Mouse (Mus musculus) small intestine, adult 2 months (tissue): Measurements from ENCODE around the gene Knstrn.

Experiments used
- CTCF ChIP-seq: fragments of 200-500 bp; IDR thresholded peaks from 2 replicates; pipeline ENCODE4 v1.5.1; 2012; ENCODE audit warnings: low read depth, mild to moderate bottlenecking, control low read depth, inconsistent platforms, low read length, moderate library complexity, mixed read lengths; ENCODE audit not compliant: insufficient replicate concordance, insufficient read length; ENCODE audit errors: extremely low read depth
- POLR2A ChIP-seq: fragments of 200-500 bp; IDR thresholded peaks from 2 replicates; pipeline ENCODE4 v1.6.1; 2012; ENCODE audit warnings: low read depth, mild to moderate bottlenecking, control low read depth, inconsistent platforms, low read length, moderate library complexity

GRCm38 (mm10) chr2:118873890-118874430 is 60.2 kb downstream of the Knstrn start:
- TF ChIP-seq POLR2A (no peak), CTCF (no peak)
